Mouse (Mus musculus) layer of hippocampus, postnatal 10 days (tissue): ENCODE measurements around the gene Vmn1r20. TPM values are rescaled to one million over a fixed set of nuclear protein-coding genes. Genes with fewer than 3 reads are reported as not detected.
"Not testable (repeated sequence)": the region's sequence is repeated elsewhere in the genome, so short reads cannot be mapped to it uniquely, and the experiment has no call there.

ENCODE experiments used
- DNase-seq, 2 experiments: peaks; one replicate each; pipeline ENCODE4 v3.0.0; 2021; ENCODE audit warnings: low spot score in 2 of 2
- long read RNA-seq: library from polyadenylated mRNA; stranded (forward); transcript quantifications from one replicate; pipeline ENCODE4 v2.0.0, GENCODE M21; 2023
- total RNA-seq, 2 experiments: library from RNA; stranded (reverse); gene quantifications; 2 replicates each; pipeline ENCODE4 v1.2.3; 2021

Vmn1r20 gene
- total RNA-seq, result not detected
- long read RNA-seq, result 0 reads

GRCm38 (mm10) chr6:57428630-57429029 lies at the start of gene Vmn1r20:
Gene Vmn1r20 (plus strand): TSS chr6:57428930.
- DNase-seq, result no peak

- DNase-seq, result no peak
These were observed 33.0 kb upstream of the Vmn1r20 start, which contains the start of gene Vmn1r18 for GRCm38 (mm10) chr6:57395683-57396082. Gene Vmn1r18 (minus strand): TSS chr6:57395783.

GRCm38 (mm10) chr6:57403480-57403879 lies 25.2 kb upstream of the Vmn1r20 start, which contains the start of gene Vmn1r19:
Gene Vmn1r19 (plus strand): TSS chr6:57403780.
- DNase-seq, result not testable (repeated sequence)

- no peak for DNase-seq
These were observed 2.5 kb downstream of the Vmn1r20 start for GRCm38 (mm10) chr6:57431196-57431595.

- DNase-seq, result not testable (repeated sequence)
These were observed 39.4 kb downstream of the Vmn1r20 start for GRCm38 (mm10) chr6:57468161-57468560.

Other genes with a start within 250 kb of the Vmn1r20 start
- gene Vmn1r13, start 225.6 kb upstream of the Vmn1r20 start, total RNA-seq, result not detected
- not detected for gene Vmn1r14, start 197.2 kb upstream of the Vmn1r20 start, total RNA-seq
- not detected for gene Vmn1r15, start 171.0 kb upstream of the Vmn1r20 start, total RNA-seq
- gene Vmn1r16, start 99.4 kb upstream of the Vmn1r20 start, total RNA-seq, result not detected
- gene Vmn1r17, start 65.2 kb upstream of the Vmn1r20 start, total RNA-seq, result not detected
- under 1 TPM in 1 of 2 experiments, not detected in 1; 0.02 TPM for gene Vmn1r18, start 33.1 kb upstream of the Vmn1r20 start, total RNA-seq
- not detected for gene Vmn1r19, start 25.1 kb upstream of the Vmn1r20 start, total RNA-seq
- gene Ppm1k, start 106.5 kb downstream of the Vmn1r20 start, total RNA-seq, result 10 to 100 TPM; 27.4 to 29.8 TPM
- 1 to 10 TPM; 2.9 to 3.2 TPM for gene Herc6, start 152.1 kb downstream of the Vmn1r20 start, total RNA-seq